Mouse (Mus musculus) adrenal gland, postnatal 4 days (tissue): ENCODE results near the gene Cep78. TPM values are rescaled to one million over a fixed set of nuclear protein-coding genes. Genes with fewer than 3 reads are reported as not detected.

Experiments
- DNase-seq, 2 experiments: peaks; one replicate each; pipeline ENCODE4 v3.0.0; 2021 to 2022; ENCODE audit warnings: low spot score in 2 of 2, mixed read lengths in 2 of 2
- total RNA-seq, 2 experiments: library from RNA; stranded (reverse); gene quantifications; 2 replicates each; pipeline ENCODE4 v1.2.3; 2021

The Cep78 gene
- total RNA-seq, 2 experiments from 2014 or later: 16.2 to 17.2 TPM

DNA sequence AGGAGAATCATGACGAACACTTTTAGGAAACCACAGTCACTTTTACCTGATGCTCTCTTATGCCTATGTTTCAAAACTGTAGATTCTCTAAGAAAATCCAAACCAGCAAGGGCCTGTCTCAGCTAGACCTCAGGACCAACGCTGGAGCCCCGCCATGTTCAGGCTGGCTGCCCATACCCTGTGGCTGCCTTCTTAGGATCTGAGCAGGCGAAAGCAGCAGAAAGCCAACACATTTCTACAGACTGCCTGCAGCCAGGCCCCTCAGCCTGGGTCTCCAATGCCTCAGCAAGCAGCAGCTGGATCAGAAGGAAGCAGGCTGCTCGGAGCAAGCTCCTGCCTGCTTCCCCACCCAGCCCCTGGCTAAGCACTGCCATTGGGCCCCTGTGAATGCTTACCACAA, 73.3 kb downstream of the Cep78 start:
- no peak for DNase-seq

DNA sequence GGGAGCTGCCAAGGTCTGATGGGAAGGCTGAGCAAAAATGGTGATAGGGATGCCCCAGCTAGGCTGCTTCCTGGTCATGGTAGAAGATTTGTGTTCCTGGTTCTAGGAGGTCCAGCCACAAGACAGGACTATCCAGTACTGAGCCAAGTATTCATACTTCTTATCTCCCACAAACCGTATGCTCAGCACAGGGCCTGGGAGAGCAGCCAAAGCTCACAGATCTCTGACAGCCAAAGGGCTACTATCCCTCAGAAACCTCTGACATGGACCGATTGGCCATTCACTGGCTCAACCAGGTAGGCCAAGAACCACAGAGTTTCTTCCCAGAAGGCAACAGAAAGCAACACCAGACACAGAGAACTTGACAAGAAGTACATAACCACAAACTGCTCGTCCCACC, 73.8 kb downstream of the Cep78 start:
- no peak for DNase-seq

DNA sequence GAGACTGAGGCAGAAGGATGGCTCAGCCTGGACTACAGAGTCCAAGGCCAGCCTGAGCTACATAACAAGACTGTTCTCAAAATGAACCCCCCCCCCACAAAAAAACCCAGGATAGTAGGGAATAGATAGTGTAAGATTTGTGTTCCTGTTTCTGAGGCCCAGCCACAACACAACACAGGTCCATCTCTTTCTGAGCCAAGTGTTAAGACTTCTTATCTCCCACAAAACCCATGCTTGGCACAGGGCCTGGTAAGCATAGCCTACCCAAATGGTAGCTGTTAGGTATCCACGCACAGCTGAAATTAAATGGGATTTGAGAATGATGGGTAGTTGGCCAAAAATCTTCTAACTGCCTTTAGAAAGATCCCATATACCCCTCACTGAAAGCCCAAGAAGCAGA, 74.3 kb downstream of the Cep78 start:
- no peak for DNase-seq

DNA sequence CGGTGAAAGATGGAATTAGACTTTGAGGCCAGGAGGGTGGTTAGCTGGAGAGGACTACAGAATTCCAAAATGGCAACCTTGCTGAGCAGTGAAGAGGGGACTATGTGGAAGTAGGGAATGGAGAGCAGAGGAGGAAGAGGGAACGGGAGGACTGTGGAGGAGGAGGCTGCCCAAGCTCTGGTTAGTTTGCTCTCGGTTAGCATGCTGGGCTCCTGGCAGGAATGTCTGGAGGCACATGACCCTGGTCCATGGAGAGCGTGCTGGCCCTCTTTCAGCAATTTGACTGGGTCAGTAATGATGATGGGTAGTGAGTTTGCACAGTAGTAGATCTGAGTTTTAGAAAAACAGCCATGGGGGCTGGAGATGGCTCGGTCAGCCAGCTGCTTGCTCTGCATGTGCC, 76.8 kb downstream of the Cep78 start:
- DNase-seq: no peak

Other genes with a start within 250 kb of the Cep78 start
- 10 to 100 TPM; 63.3 to 69.9 TPM for gene Psat1, start 37.7 kb downstream of the Cep78 start, total RNA-seq
- gene Gnaq, start 147.8 kb upstream of the Cep78 start, total RNA-seq: 10 to 100 TPM; 86.3 to 89.9 TPM